Mouse (Mus musculus) lung, postnatal 4 days (tissue): ENCODE data around the gene N4bp2l2.

Source experiments
- DNase-seq, 2 experiments: peaks; one replicate each; pipeline ENCODE4 v3.0.0; 2021

N4bp2l2 gene

GRCm38 (mm10) chr5:150595366-150596016 is 70.5 kb downstream of the N4bp2l2 start:
- DNase-seq = peak; percentile 37 to 42

- DNase-seq = no peak
Observed at GRCm38 (mm10) chr5:150594649-150595339, 71.2 kb downstream of the N4bp2l2 start.

DNA sequence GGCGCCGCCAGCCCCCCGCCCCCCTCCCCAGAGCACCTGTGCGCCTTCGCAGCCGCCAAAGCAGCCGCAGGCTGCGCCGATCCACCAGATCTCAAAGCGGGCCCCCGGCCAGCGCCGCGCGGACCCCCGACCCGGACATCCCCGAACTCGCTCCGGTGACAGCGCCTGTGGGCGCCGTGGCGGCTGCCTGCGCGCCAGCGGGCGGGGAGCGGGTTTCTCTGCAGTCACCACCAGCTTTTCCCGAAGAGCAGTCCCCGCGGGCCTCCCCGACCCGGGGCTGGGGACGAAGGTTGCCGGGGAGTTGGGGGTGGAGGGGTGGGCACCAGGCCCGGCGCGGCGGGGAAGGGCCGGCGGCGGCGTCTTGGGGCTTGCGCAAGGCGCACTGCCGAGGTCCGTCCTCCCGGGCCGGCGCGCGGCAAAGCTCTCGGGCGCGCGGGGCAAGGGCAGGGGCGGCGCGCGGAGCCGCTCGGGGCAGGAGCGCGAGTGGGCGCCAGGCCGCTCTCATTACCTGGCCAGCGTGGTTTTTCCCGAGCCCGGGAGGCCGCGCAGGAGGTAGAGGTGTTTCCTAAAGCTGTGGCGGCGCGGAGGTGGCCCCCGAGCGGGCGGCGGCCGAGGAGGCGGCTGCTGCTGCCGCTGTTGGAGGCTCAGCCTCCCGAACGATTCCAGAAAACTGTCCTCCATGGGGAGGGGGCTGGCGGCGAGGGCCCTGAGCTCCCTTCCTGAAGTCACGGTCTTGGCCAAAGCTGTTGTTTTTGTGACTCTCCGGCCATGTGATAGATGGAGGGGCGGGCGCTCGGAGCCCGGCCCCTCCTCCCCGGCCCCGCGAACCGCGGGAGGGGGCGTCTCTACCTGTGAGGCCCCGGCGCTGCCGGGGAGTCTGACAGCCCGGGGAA is 72.0 kb downstream of the N4bp2l2 start:
- peak; percentile 67 to 72 for DNase-seq

- peak; percentile 50 to 53 for DNase-seq
Observed at GRCm38 (mm10) chr5:150592904-150593755, 72.9 kb downstream of the N4bp2l2 start.

- no peak for DNase-seq
Observed at GRCm38 (mm10) chr5:150592186-150592903, 73.6 kb downstream of the N4bp2l2 start.

DNA sequence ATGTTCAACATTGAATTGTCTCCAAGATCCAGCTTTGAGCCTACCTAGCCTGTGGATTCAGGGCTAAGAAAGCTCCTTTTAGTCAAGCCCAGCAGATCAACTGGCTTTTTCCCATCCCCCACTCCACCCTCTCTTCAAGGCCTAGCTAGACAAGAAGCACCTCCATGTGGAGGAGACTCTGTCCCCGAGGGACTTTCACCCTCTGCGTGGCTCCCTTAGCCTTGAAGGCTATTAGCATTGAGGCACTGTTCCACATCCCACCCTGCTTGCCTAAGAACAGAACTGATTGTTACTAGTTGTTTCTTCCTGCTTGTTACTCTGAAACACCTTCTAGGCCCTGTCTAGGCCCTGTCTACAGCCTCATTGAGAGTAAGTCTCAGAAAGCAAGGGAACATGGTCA is 76.0 kb downstream of the N4bp2l2 start:
- no peak for DNase-seq

DNA sequence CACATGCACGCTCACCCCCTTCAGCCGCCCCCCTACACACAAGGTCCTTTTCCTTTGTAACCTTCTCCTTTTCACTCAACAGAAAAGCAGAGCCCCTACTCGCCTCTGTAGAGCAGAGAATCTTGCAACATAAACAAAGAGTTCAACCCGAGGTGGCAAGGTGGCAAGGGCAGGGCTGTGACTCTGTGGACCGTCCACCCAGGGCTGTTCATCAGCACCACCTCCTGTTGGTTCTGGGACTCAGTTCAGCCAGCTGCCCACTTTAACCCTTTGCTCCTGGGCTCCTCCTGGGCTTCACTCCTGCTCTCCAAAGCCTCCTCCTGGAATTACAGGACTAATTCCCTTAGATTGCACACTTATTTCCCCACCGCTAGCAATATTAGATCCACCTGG is 81.7 kb downstream of the N4bp2l2 start:
- DNase-seq = no peak

GRCm38 (mm10) chr5:150583622-150584336 is 82.2 kb downstream of the N4bp2l2 start:
- peak; percentile 16 to 42 for DNase-seq

- no peak for DNase-seq
Observed at GRCm38 (mm10) chr5:150583181-150583580, 82.8 kb downstream of the N4bp2l2 start.

DNA sequence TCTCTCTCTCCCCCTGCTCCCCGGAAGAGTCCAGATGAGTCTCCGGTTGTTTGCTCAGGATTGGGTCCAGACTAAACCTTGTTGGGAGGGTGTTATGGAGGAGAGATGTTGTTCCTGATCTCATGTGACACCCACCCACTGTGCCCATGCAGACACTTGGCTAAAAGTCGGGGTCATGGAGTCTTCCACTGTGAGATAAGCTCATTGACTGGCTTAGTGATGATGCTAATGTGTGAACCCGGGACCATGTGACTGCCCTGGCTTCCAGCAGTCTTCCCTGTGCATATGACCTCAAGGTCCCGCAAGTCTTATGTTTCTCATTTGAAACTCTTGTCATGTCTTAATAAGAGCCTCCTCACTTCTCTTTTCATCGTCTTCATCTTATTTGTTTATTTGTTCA is 84.8 kb downstream of the N4bp2l2 start:
- DNase-seq = no peak

DNA sequence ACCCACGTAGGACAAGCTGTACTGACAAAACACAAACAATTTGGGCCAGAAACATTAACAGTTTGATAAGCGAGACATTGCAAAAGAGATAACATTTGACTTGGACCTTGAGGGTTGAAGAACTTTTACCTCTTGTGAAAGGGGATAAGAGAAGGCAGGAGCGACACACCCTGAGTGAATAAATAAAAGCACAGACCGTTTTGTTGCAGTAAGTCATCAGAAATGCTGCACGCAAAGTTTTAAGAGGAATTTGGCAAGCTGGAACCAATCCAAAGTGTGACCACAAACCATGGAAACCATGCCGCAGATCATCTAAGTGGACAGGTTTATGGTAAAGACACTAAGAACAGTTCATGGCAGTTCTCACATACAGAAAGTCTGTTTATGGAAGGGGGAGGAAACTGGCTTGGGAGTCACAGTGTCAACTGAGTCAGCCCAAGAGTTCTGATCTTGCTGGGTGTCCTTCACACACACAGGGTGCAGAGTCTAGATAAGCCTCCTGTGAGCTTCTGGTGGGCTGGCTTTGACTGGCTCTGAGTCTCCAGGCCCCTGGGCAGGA is 87.3 kb downstream of the N4bp2l2 start:
- no peak for DNase-seq

- no peak for DNase-seq
Observed at GRCm38 (mm10) chr5:150576832-150577231, 89.2 kb downstream of the N4bp2l2 start.

GRCm38 (mm10) chr5:150574885-150575284 is 91.1 kb downstream of the N4bp2l2 start:
- no peak for DNase-seq

DNA sequence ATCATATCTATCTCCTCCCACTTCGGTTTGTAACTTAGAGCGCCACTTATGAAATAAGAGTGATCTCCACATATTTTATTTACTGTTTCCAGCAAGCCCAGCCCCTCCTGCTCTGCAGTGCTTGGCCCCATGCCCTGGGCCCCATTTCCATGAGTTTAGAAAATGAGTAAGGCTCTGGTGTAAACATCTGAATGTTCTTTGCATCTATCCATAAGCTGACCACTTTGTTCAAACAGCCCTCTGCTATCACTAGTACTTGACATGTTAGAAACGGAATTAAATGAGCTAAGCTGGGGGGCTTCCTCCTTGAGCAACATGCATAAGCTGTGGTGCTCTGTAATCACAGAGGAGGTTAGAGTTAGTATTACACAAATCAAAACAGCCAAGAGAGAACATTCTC is 91.6 kb downstream of the N4bp2l2 start:
- peak; percentile 24 to 57 for DNase-seq

DNA sequence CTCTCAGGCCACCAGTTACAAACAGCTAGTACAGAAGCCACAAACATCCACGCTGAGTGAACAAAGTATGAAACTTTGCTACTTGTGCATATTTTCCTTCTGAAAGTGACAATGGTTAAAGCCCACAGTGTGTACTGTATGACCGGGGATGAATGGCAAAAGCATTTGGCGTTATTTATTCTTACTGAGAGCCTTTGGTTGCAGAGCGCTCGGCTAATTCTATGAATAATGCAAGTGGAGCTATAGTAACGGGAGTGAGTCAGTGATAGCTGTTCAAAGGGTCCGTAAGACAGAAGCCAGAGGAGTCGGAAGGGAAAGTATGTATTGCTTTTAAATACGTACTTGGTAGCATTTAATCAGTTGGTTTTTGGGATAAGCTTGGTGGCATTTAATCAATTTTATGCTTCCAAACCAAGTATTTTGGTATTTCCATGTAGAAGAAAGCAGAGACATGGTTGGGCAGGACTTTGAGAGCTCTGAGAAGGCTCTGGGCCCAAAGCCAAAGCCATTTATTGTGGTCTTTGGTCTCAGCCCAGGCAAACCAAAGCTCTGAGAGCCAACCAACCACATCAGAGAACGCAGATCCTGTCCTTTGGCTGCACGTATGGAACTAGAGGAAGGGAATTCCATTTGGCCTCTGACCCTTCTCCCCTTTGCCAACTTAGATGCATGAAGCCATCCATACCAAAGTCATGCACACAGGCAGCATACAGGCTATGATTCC is 95.3 kb downstream of the N4bp2l2 start:
- DNase-seq = no peak

DNA sequence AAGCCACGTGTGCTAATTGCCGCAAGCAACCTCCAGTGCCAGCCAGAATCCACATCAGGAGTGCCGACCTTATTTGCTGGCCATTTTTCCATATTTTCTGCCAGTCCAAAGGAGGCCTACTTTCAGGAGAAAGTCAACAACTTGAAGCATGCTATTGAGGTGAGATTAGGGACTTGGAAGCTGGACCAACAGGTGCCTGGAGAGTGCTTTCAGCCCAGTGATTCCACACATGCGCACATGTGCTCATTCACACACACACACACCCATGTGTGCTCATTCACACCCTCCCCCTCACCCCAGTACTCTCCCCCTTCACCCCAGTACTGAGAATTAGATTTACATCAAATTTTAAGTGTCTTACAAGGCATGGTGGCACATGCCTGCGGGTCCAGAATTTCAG is 99.0 kb downstream of the N4bp2l2 start:
- DNase-seq = peak; percentile 15 to 51

- DNase-seq = no peak
Observed at GRCm38 (mm10) chr5:150566226-150566625, 99.8 kb downstream of the N4bp2l2 start.

DNA sequence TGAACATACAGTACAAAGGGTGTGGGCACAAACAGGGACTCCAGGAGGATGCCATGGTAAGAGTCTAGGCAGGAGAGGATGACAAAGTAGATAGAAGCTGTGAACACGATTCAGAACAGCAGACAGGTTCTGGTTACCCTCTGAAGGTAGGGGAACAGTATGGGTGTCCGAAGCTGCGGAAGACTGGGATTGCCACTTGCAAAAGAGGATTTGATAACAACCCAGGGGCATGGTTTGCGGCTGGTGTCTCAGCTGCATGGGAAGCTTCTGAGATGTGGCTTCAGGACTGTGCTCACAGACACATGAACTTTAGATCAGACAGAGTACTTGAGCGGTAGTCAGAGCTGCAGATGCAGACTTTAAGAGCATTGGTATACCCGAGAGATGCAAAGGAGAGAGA is 101.6 kb downstream of the N4bp2l2 start:
- DNase-seq = no peak

DNA sequence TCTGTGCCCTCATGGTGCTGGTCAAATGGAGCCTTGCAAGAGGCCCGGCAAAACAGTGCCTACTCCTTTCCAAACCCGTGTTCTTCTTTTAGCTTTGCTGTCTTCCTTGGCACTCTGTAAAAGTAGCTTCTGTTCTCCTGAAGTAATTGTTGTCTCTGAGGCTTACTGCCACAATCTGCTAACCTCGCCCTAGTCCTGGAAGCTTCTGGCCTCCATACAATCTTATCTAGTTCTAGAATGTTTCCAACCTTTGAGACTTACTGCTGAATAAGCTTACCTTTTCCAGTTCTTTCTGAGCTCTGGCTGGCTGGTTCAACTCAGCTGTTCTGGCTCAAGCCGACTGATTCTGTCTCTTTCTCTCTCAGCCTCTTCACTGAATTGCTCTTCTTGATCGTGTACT is 104.2 kb downstream of the N4bp2l2 start:
- DNase-seq = no peak

DNA sequence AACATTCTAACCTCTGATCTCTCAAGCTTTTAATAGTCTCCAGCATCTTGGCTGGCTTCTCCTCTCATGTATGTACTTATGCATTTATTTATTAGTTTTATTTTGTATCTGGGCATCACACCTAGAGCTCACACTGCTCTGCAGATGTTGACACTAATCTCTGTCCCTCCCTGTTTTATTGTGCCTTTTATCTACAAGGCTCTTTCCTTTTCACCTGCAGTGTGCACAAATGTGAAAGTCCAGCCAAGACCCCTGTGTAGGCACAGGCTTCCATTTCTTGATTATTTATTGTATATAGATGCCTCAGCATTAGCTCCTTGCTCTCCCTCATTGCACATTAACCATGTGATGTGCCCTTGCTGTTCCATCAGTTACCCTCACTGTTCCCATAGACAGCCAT is 104.6 kb downstream of the N4bp2l2 start:
- DNase-seq = no peak
